Mouse (Mus musculus): ENCODE measurements around the gene Rack1.

GRCm38 (mm10) chr11:48842378-48842792 lies 42.3 kb downstream of the Rack1 start:
- TF ChIP-seq CTCF (IDR thresholded peaks at IDR 0.05 in 2 of 3, conservative IDR thresholded peaks at IDR 0.05 in 1 of 3; ENCODE audit: control insufficient read depth in 1 of 3, insufficient read depth in 1 of 3, low read depth in 2 of 3, low read length in 3 of 3, poor library complexity in 1 of 3, severe bottlenecking in 1 of 3) (no peak), NELFE (IDR thresholded peaks at IDR 0.05; ENCODE audit: low read depth, low read length) (no peak), MAX (IDR thresholded peaks at IDR 0.05; ENCODE audit: low read length) (no peak), CHD1 (IDR thresholded peaks at IDR 0.05; ENCODE audit: low read depth, low read length) (no peak), USF1 (IDR thresholded peaks at IDR 0.05; ENCODE audit: low read depth, low read length) (no peak), POLR2A (IDR thresholded peaks at IDR 0.05; ENCODE audit: control insufficient read depth in 1 of 2, insufficient read depth in 1 of 2, low read depth in 1 of 2, low read length in 2 of 2, poor library complexity in 1 of 2) (no peak)
